Mouse (Mus musculus): ENCODE results near the gene Arhgef25.

DNA sequence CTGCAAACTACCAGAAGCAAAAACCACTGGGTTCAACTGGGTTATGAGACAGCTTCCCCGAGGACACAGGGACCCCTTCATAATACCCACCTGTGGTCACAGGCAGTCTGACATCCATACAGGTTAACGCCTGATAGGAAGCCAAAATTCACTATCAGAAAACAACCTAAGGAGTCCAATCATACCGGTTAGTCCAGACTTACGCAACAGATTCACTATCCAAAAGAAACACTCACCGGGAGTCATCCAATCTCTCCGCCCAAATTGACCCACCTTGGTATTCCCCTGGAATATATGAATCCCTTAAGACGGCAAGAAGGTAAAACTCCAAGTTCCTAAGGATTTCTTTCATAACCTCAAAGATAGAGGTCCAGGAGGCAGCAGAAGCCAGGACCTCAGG is 45.3 kb downstream of the Arhgef25 start:
- TF ChIP-seq CTCF (IDR thresholded peaks at IDR 0.05; ENCODE audit: borderline replicate concordance, control insufficient read depth, extremely low read depth, insufficient read depth, low read length, poor library complexity): no peak
- no peak for TF ChIP-seq POLR2A (IDR thresholded peaks at IDR 0.05; ENCODE audit: control insufficient read depth, extremely low read depth, insufficient read depth, low read length, poor library complexity)

Measured in thymus, adult 2 months (tissue).